Mouse (Mus musculus): ENCODE data around the gene Olfr58. TPM values are rescaled to one million over a fixed set of nuclear protein-coding genes. Genes with fewer than 3 reads are reported as not detected.
"Not testable (repeated sequence)": the region's sequence is repeated elsewhere in the genome, so short reads cannot be mapped to it uniquely, and the experiment has no call there.

Gene Olfr58
- polyA plus RNA-seq (2012; fragmentation: generic; extraction: Trizol), result not detected
- long read RNA-seq, experiment 1, result 0 reads
- long read RNA-seq, experiment 2, result 0 reads

DNA sequence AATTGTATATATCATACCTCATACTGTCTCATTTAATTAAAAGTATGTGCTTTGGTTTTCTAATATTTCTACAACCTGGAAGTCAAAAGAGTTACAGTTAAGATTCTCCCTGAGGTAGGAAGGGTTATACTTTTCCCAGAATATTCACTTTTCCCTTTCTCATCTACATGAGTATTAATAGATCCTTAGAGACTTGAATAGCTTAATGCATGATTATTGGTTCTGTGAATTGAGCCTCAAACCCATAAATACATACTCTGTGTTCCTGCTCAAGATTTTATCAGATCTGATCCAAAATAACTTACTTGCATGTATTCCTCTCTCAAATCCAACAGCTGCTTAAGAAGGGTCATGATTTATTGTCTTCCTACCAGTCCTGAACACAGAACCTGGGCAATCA is at the start of gene Olfr58:
TSS of gene Olfr58 (plus strand) at position 301 of the 400 bp plus-strand sequence.
- Histone ChIP-seq H3K4me3 (ENCODE audit: insufficient read depth, poor library complexity, severe bottlenecking) (no peak within 1 kb of the TSS), H3K79me3 (ENCODE audit: low read depth) (no peaks in the 10 kb centered on the region), H3K36me3 (ENCODE audit: control insufficient read depth, insufficient read depth) (no peaks in the 10 kb centered on the region), H3ac (ENCODE audit: control insufficient read depth, insufficient read length, low read depth) (no peak within 1 kb of the TSS), H3K79me2 (ENCODE audit: control insufficient read depth, insufficient read depth) (no peaks in the 10 kb centered on the region), H3K27me3 (ENCODE audit: control insufficient read depth, insufficient read depth, insufficient read length) (no peaks in the 10 kb centered on the region)
- TF ChIP-seq FOSL1 (IDR thresholded peaks at IDR 0.05; ENCODE audit: insufficient read depth, low read length, poor library complexity, severe bottlenecking) (no peak), CTCF (IDR thresholded peaks at IDR 0.05; ENCODE audit: control insufficient read depth, insufficient read depth, insufficient read length) (no peak), MYOG (IDR thresholded peaks at IDR 0.05; ENCODE audit: control insufficient read depth, extremely low read depth, insufficient read length) (no peak), MAX (IDR thresholded peaks at IDR 0.05) (no peak), CEBPB (IDR thresholded peaks at IDR 0.05; ENCODE audit: low read depth) (no peak), USF1 (IDR thresholded peaks at IDR 0.05; ENCODE audit: low read depth) (no peak), MYOD1 (IDR thresholded peaks at IDR 0.05; ENCODE audit: control insufficient read depth, insufficient read length, low read depth) (no peak)

DNA sequence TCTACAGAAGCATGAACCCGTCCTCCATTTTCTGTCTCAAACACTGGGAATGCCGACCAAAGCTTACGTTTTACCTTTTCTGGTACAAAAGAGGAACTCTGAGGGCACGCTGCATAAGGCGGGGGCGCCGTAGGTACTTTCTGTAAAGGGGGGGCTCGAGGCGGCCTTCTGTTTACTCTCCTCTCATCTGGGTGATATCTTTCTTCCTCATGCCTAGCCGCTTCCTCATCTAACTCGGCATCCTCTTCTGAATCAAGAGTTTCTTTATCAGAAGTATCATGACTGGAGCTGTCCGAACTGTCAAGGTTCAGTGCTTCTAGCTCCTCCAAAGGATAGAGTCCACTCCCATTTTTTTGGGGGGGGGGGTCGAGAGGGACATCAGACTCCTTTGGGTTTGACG is 10.9 kb upstream of the Olfr58 start:
- TF ChIP-seq MAX (IDR thresholded peaks at IDR 0.05) (no peak), MYOD1 (IDR thresholded peaks at IDR 0.05; ENCODE audit: control insufficient read depth, insufficient read length, low read depth) (no peak), FOSL1 (IDR thresholded peaks at IDR 0.05; ENCODE audit: insufficient read depth, low read length, poor library complexity, severe bottlenecking) (no peak), USF1 (IDR thresholded peaks at IDR 0.05; ENCODE audit: low read depth) (no peak), CEBPB (IDR thresholded peaks at IDR 0.05; ENCODE audit: low read depth) (no peak), CTCF (IDR thresholded peaks at IDR 0.05; ENCODE audit: control insufficient read depth, insufficient read depth, insufficient read length) (no peak), MYOG (IDR thresholded peaks at IDR 0.05; ENCODE audit: control insufficient read depth, extremely low read depth, insufficient read length) (no peak)
- no peaks in the 10 kb centered on the region for H3K79me2 ChIP-seq (ENCODE audit: control insufficient read depth, insufficient read depth)

DNA sequence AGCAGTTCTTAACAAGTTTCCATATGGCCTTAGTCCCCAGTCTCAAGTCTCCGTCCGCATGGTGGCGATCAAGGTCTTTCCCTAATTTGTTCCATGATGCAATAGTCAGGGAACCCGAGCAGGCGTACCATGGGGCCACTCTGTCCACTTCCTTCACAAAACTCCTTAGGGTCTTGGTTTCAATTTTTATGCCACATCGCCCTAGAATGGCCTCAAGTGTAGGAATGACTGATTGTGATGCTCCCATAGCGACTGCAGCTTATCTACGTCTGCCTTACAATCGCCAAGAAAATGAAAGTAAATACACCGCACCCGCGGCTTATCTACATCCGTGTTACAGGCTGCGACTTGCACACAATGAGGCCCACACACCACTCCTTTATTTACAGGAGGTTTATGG is 10.4 kb upstream of the Olfr58 start:
- H3K27me3 ChIP-seq (ENCODE audit: control insufficient read depth, insufficient read depth, insufficient read length), result no peaks in the 10 kb centered on the region
- TF ChIP-seq FOSL1 (IDR thresholded peaks at IDR 0.05; ENCODE audit: insufficient read depth, low read length, poor library complexity, severe bottlenecking), result no peak
- TF ChIP-seq CEBPB (IDR thresholded peaks at IDR 0.05; ENCODE audit: low read depth), result no peak
- TF ChIP-seq MAX (IDR thresholded peaks at IDR 0.05), result no peak
- no peak for TF ChIP-seq USF1 (IDR thresholded peaks at IDR 0.05; ENCODE audit: low read depth)
- no peaks in the 10 kb centered on the region for H3K79me3 ChIP-seq (ENCODE audit: low read depth)
- no peaks in the 10 kb centered on the region for H3K79me2 ChIP-seq (ENCODE audit: control insufficient read depth, insufficient read depth)
- H3K36me3 ChIP-seq (ENCODE audit: control insufficient read depth, insufficient read depth), result no peaks in the 10 kb centered on the region
- H3K4me3 ChIP-seq (ENCODE audit: insufficient read depth, poor library complexity, severe bottlenecking), result no peak overlapping the region
- no peak overlapping the region for H3ac ChIP-seq (ENCODE audit: control insufficient read depth, insufficient read length, low read depth)

More for the DNA sequence above, 10.9 kb upstream of the Olfr58 start:
- no peak overlapping the region for H3ac ChIP-seq (ENCODE audit: control insufficient read depth, insufficient read length, low read depth)
- no peaks in the 10 kb centered on the region for H3K79me3 ChIP-seq (ENCODE audit: low read depth)
- H3K27me3 ChIP-seq (ENCODE audit: control insufficient read depth, insufficient read depth, insufficient read length), result no peaks in the 10 kb centered on the region
- H3K4me3 ChIP-seq (ENCODE audit: insufficient read depth, poor library complexity, severe bottlenecking), result no peak overlapping the region
- H3K36me3 ChIP-seq (ENCODE audit: control insufficient read depth, insufficient read depth), result no peaks in the 10 kb centered on the region

DNA sequence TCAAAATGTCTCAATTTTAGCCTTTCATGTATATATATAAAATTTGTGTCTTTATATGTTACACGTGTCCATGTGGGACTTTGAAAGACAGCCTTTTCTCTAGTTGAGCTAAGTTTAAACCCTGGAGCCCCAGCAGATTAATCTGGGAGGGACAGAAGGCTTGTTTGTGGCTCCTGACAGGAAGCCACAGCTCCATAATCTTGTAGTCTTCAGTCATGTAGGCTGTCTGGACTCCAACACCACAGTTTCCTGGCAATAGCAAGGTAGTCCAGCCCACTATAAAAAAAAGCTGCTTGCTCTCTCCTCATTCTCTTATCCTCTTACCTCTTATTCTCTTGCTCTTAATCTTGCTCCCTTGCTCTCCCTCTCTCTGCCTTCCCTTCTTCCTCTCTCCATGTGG is 22.9 kb downstream of the Olfr58 start:
- Histone ChIP-seq H3K27me3 (ENCODE audit: control insufficient read depth, insufficient read depth, insufficient read length) (no peaks in the 10 kb centered on the region), H3ac (ENCODE audit: control insufficient read depth, insufficient read length, low read depth) (no peak overlapping the region), H3K79me3 (ENCODE audit: low read depth) (no peaks in the 10 kb centered on the region), H3K79me2 (ENCODE audit: control insufficient read depth, insufficient read depth) (no peaks in the 10 kb centered on the region), H3K36me3 (ENCODE audit: control insufficient read depth, insufficient read depth) (no peaks in the 10 kb centered on the region), H3K4me3 (ENCODE audit: insufficient read depth, poor library complexity, severe bottlenecking) (no peak overlapping the region)
- no peak for TF ChIP-seq CEBPB (IDR thresholded peaks at IDR 0.05; ENCODE audit: low read depth)
- TF ChIP-seq MAX (IDR thresholded peaks at IDR 0.05), result no peak
- TF ChIP-seq FOSL1 (IDR thresholded peaks at IDR 0.05; ENCODE audit: insufficient read depth, low read length, poor library complexity, severe bottlenecking), result no peak
- TF ChIP-seq MYOG (IDR thresholded peaks at IDR 0.05; ENCODE audit: control insufficient read depth, extremely low read depth, insufficient read length), result no peak
- no peak for TF ChIP-seq USF1 (IDR thresholded peaks at IDR 0.05; ENCODE audit: low read depth)
- TF ChIP-seq CTCF (IDR thresholded peaks at IDR 0.05; ENCODE audit: control insufficient read depth, insufficient read depth, insufficient read length), result no peak
- TF ChIP-seq MYOD1 (IDR thresholded peaks at IDR 0.05; ENCODE audit: control insufficient read depth, insufficient read length, low read depth), result no peak

DNA sequence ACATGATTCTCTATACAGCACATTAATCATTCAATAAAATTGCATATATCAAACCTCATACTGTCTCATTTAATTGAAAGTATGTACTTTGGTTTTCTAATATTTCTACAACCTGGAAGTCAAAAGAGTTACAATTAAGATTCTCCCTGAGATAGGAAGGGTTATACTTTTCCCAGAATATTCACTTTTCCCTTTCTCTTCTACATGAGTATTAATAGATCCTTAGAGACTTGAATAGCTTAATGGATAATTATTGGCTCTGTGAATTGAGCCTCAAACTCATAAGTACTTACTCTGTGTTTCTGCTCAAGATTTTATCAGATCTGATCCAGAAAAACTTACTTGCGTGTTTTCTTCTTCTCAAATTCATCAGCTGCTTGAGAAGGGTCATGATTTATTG is 24.5 kb downstream of the Olfr58 start, which contains the start of gene Olfr859:
TSS of gene Olfr859 (plus strand) at position 301 of the 400 bp plus-strand sequence.
- H3K27me3 ChIP-seq (ENCODE audit: control insufficient read depth, insufficient read depth, insufficient read length); H3K79me3 ChIP-seq (ENCODE audit: low read depth); H3ac ChIP-seq (ENCODE audit: control insufficient read depth, insufficient read length, low read depth); H3K4me3 ChIP-seq (ENCODE audit: insufficient read depth, poor library complexity, severe bottlenecking); H3K36me3 ChIP-seq (ENCODE audit: control insufficient read depth, insufficient read depth); H3K79me2 ChIP-seq (ENCODE audit: control insufficient read depth, insufficient read depth): not testable (repeated sequence)

Other genes with a start within 250 kb of the Olfr58 start
- gene Olfr853, start 239.2 kb upstream of the Olfr58 start, polyA plus RNA-seq (2012; fragmentation: generic; extraction: Trizol), result not detected
- not detected for gene Olfr854, start 212.9 kb upstream of the Olfr58 start, polyA plus RNA-seq (2012; fragmentation: generic; extraction: Trizol)
- gene Olfr855, start 197.7 kb upstream of the Olfr58 start, polyA plus RNA-seq (2012; fragmentation: generic; extraction: Trizol), result not detected
- gene Zfp317, start 158.2 kb upstream of the Olfr58 start, polyA plus RNA-seq (2012; fragmentation: generic; extraction: Trizol), result 4.3 TPM
- gene Olfr857, start 70.8 kb upstream of the Olfr58 start, polyA plus RNA-seq (2012; fragmentation: generic; extraction: Trizol), result not detected
- not detected for gene Olfr859, start 24.6 kb downstream of the Olfr58 start, polyA plus RNA-seq (2012; fragmentation: generic; extraction: Trizol)
- not detected for gene Olfr860, start 69.5 kb downstream of the Olfr58 start, polyA plus RNA-seq (2012; fragmentation: generic; extraction: Trizol)
- gene Olfr862, start 107.7 kb downstream of the Olfr58 start, polyA plus RNA-seq (2012; fragmentation: generic; extraction: Trizol), result not detected
- gene Olfr77, start 136.6 kb downstream of the Olfr58 start, polyA plus RNA-seq (2012; fragmentation: generic; extraction: Trizol), result 0.18 TPM
- not detected for gene Olfr866, start 247.8 kb downstream of the Olfr58 start, polyA plus RNA-seq (2012; fragmentation: generic; extraction: Trizol)